Mouse (Mus musculus): ENCODE data around the gene Tmcc3.

- TF ChIP-seq POLR2A (IDR thresholded peaks at IDR 0.05; ENCODE audit: low read depth, low read length) (no peak), CTCF (IDR thresholded peaks at IDR 0.05; ENCODE audit: extremely low read depth, insufficient read depth, insufficient read length, insufficient replicate concordance) (no peak)
Measured at GRCm38 (mm10) chr10:94549511-94550232, 237.9 kb downstream of the Tmcc3 start.
